Mouse (Mus musculus) layer of hippocampus, adult 9-11 months (tissue): ENCODE measurements at regions not wholly inside any gene's neighbourhood (a gene's known extent, or its start where the extent isn't known, plus 50 kb on each side); places are given as distances from the start of the nearest gene placed in this dataset.

Experiments
- DNase-seq: peaks from one replicate; pipeline ENCODE4 v3.0.0; 2022

DNA sequence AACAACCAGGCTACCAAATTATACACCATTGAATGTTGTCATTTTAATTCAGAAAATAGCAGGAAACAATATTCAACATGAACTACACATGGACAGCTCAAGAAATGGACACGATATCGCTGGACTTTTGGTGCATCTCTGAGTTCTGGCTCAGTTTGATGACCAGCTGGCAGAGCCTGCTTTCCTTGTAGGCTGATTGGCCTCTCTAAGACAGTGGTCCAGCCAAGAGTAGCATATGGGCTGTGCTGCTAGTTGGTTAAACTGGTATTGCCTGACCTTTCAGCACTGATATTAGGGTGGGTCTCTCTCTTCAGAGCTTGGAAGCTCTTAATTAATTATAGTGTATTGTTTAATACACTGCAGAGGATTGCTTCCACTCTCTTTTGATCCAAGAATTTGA, 705.8 kb upstream of the Ddx18 start:
- DNase-seq, result no peak

DNA sequence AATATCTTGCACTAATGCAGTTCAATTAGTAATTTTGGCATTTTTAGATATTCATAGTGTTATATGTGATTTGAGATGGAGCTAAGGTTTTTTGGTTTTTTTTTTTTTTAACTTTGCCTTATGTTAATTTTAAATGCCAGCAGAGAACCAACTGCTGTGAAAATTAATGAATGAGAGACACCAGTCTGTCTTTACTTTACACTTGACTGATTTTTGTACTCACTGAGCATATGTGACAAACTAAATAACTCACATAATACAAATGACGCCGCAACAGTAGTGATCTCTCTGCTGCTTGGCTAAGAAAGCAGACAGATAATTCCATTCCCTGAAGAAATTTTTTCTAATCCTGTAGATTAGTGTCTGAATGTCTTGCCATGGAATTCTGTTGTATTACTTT, 675.2 kb upstream of the Ddx18 start:
- DNase-seq, result no peak

DNA sequence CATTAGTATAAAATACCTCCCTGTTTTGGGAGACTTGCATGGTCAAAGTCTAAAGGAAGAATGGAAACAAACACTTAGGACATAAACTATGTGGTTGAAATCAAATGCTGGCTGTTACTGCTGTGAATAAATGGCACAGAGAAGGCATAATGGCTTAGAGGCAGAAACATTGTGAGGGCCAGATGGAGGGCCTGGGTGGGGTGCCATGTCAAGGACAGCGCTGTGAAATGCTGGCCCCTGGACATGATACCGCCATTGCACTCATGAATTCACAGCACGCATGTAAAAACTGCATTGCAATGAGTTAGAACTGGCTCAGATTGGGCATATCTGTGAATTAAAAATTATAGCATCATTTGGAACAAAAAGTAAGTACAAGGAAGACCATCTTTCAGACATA, 673.7 kb upstream of the Ddx18 start:
- DNase-seq, result no peak

DNA sequence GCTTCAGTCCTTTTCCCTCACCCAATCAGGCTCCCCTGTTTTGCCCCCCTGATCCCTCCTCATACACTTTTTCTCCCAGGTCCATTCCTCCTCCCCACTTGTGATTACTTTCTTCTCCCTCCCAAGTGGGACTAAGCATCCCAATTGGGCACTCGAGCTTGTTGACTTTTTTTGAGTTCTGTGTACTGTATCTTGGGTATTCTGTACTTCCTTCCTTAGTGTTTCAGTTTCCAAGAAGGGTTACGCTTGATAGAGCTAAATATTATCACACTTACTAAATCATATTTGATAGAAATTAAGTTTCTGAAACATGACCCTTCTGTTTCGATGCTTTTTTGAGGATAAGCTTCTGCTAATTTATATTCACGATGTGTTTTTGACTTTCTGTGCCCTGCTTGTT, 662.7 kb upstream of the Ddx18 start:
- no peak for DNase-seq

DNA sequence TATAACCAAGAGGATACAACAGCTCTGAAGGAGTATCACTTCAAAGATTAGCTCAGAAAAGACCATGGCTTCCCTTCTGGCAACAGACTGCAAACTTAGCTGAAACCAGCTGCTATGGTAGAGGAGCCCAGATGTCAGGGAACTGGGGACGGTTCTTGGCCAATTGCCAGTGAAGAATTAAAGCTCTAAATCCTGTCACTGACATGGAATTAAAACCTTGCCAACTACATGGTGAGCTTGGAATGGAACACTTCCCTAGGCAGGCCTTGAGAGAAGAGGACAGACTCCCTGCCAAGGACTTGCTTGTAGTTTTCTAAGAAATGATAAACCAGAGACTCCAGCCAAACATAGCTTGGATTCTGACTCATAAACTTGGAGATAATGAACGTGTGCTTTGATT, 644.7 kb upstream of the Ddx18 start:
- peak; percentile 14 for DNase-seq

DNA sequence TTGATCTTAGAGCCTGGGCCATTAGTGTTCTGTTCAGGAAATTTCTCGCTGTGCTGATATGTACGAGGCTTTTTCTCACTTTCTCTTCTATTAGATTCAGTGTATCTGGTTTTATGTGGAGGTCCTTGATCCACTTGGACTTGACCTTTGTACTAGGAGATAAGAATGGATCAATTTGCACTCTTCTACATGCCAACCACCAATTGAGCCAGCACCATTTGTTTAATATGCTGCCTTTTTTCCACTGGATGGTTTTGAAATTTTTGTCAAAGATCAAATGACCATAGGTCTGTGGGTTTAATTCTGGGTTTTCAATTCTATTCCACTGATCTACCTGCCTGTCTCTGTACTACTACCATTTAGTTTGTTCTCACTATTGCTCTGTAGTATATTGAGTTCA, 640.8 kb upstream of the Ddx18 start:
- no peak for DNase-seq

DNA sequence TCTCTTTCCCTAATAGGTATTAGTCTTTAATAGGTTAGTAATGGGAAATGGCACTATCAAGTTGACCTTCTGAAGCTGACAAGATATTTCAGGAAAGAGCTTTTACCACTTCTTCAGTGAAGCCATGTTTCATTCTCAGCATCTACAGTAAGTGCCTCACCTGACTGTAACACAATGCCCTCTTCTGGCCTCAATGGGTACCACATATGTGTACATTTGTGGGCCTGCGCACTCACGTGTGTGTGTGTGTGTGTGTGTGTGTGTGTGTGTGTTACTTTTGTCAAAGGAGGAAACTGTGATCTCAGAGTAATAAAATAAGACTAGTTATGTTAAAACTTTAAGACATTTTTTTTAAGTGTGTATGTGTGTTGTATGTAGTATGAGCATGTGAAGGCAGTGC, 601.8 kb upstream of the Ddx18 start:
- DNase-seq, result no peak

DNA sequence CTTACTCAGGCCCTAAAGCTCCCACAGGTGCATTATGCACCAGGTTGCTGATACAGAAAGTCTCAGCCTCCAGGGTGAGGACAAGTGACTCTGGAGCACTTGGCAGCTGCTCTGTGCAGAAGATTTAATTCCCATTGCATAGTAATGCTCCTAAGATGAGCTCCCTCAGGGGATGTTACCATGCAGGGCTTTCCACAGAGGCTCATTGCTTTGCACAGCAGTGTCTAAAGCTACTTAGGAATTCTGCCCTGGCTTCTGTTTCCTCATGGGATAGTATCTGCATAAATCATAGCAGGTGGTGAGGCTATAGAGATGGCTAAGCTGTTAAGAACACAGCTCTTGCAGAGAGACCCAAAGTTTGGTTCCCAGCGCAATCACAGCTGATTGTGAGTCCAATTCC, 594.0 kb upstream of the Ddx18 start:
- no peak for DNase-seq

DNA sequence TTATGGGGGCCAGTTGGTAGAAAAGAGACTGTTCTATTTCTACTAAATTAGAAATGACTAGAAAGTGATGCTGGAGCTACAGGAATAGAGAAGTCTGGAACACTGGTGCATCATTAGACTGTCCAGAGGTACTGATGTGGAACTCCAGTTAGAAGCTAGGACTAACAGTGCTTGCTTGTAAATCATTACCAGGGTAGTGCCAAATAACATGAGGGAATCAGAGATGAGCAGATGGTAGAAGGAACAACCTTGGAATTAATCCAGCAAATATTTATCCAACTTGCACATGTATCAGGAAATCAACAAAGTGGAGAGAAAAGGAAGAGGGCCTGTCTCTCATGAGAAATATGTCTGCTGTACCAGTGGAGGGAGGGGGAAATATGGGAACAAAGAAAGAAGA, 573.6 kb upstream of the Ddx18 start:
- peak; percentile 11 for DNase-seq

DNA sequence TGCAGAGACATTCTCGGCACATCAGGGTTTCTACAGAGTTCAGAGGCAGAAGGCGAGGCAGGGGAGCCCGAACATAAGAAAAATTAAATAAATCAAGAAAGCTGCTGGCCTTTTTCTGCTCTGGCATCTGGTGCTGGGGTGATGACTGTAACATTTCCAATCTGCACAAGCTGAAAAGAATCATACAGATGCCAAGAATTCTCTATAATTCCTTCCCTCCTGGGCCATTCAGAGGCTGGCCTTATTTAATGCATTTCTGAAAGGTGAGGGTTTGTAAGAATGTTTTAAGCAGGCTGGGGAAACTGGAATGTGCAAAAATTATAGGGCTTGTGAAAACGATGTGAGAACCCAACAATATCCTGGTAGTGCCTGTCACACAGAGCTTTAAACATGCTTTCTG, 556.2 kb upstream of the Ddx18 start:
- DNase-seq, result no peak

DNA sequence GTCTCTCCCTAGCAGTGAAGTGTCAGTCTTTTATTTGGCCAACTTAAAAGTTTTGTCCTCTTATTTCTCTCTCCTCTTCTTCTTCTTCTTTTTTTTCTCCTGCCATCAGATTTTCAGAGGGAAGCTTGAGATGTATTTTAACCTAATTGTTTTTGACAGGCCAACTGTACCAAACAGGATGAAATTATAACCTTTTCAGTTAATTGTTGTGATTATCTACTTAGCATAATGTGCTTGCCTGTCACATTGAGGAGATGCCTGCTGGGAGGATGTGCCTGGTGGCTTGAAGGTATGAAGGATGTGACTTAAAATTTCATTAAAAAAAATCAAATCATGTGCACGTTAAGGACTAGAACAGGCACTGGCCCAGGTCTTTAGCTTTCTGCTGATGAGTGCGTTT, 527.9 kb upstream of the Ddx18 start:
- DNase-seq, result no peak

DNA sequence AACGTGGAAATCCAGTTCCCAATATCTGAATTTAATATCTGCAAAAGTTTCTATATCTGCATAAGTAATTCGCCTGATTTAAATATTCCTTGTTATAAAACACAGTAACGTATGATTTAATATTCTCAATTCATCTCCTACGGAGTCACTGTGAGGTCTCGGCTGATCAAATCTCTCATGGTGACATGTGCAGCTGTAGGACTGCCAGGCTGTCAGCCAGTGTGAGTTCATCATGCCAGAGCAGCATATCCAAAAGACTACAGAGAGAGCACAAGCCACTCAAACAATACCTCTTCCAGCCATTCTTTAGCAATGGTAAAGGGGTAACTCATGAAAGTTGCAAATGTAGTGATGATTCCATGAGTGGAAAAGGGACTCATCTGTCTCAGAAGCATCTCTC, 514.7 kb upstream of the Ddx18 start:
- no peak for DNase-seq

DNA sequence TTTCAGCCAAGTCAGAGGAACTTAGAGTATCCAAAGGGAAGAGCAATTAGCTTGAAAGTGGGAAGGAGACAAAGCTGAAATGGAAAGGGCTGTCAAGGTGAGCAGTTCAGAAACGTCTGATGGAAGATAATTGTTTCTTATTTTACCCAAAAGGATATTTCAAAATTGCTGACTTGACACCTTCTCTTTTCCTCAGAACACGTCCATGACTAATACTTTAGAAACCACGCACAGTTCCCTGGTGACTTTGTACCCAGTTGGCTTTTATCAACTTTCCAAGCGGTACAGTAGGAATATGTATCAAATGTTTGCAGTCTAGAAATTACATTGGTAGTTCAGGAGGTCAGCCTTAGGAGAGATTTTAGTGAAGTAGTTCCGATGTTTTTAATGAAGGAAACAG, 508.3 kb upstream of the Ddx18 start:
- no peak for DNase-seq

DNA sequence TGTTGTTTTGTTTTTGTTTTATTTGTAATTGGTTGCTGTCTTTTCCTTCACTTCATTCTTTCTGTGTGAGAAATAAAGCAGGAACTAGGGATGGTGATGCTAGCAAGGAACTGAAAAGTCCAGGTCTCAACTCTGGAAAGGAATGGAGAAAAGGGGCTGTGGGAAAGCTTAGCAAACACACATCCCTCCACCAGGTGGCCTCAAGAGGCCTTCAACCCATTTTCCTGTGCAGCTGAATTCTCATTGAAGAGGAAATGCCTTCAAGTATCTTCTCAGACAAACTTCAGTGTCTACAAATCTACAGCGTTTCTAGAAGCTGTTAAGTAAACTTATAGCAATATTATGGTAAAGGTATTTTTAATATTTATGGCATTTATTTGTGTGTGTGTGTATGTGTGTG, 487.4 kb upstream of the Ddx18 start:
- DNase-seq, result no peak

DNA sequence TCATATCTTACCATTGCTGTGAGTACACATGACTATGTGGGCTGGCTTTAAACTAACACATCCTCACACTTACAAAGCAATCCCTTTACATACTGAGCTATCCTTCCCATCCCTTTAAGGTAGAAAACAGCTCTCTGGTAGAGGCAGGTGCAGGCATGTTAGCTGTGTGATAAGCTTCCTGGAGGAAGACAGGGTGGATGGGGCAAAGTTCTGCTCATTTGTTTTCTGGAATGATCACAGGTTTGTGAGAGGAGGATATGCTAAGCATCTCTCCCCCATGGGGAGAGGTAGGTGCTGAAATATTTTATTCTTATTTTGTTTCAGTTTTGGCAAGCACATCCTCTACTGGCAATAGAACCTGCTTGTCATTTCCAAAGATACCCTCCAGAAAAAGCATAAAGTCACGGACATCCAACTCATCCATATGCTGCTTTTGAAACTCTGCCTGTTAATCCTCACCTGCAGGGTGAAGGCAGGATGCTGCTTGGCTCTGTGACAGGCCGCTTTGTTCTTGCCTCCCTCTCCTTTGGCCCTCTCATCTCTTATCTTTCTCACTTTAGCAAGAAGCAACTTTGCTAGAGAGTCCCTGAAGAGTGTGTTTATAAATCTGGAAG, 480.4 kb upstream of the Ddx18 start:
- DNase-seq, result peak; percentile 28

DNA sequence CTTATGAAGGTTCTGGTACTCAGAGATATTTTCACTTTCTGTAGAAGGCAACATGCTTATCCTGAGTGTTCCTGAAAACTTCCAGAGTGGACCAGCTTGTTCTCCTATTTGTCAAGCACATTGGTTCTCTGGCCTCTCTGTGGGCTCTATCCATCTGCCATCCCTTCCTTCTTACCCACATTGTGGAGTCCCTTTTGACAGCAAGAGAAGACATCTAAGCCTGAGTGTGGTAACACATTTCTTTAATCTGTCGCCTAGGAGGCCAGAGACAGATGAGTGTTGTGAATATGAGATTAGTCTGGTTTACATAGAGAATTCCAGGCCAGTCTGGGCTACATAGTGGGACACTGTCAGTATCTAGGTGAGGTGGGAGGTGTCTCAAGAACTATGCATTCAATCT, 476.1 kb upstream of the Ddx18 start:
- DNase-seq, result no peak

DNA sequence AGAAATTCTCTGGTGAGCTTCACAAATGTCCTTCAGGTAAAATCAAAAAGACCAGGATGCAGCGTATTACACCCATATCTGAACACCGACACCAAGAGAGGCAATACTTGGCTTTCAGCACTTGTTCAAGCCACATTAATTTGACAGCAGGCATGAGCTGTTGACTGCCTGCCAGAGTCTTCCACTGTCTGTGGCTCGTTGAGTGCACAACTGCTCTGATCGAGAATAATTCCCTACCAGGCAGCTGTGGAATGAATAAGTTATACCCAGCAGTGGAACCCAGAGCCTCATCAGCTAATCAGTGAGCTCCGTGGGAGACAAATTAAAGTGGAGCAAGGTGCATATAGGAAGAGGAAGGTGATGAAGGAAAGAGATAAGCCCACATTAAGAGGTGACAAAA, 475.3 kb upstream of the Ddx18 start:
- peak; percentile 26 for DNase-seq

DNA sequence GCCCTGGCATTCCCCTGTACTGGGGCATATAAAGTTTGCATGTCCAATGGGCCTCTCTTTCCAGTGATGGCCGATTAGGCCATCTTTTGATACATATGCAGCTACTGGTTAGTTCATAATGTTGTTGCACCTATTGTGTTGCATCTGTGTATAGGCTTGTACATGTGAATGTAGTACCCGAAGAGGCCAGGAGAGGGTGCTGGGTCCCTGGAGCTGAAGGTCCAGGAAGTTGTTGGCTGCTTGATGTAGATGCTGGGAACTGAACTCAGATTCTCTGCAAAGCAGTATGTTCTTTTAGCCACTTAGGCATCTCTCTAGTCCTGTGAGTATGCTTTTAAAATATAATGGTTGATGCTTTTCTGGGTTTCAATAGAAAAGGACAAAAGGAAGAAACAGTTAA, 440.0 kb upstream of the Ddx18 start:
- DNase-seq, result no peak

DNA sequence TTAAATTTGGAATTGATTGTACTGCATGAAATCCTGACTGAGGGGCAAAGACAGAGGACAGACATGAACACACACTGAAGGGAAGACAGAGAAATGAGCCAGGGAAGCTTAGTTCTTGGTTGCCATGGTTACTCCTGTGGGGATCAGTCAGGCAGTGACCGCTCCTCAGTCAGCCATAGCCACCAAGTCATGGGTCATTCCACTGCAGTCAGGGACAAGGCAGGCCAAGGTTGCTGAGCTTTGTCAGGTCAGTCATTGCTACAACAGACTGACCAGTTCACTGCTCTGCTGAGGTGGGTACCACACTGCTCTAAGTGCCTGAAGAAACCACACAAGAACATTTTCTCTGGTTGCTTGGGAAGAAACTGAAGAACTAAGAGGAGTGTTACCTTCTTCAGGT, 428.7 kb upstream of the Ddx18 start:
- no peak for DNase-seq

DNA sequence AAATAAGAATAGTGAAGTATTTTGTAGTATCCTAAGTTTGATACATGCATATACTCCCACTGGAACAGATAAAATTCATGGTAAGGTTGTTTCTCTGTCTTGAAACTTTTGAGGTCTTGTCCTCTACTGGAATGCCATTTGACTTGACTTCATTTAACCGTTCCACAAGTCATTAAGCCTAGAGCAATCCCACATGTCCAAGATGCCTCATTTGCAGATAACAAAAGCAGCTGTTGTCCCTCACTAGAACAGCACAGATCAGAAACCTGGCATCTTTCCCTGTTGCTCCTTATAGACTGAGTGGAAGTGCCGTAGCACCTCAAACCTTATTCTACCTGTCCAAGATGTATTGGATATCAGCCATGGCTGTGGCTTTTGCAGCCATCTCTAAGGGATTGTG, 422.9 kb upstream of the Ddx18 start:
- no peak for DNase-seq

DNA sequence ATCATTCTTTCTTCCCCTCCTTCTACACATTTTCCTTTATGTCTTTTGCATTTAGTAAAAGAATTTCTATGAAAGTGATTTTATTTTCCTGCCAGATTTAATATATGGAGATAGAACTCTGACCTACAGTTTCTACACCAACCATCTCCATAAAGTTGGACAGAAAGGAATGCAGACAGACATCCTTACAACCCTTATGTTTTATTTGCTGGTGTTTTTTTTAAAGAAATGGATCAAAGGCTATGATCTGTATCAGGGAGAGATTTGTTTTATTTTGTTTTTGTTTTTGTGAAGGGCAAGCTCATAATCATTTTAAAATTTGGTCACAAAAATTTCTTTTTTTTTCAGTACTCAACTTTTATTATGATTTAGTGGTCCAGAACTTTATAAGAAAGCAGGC, 391.2 kb upstream of the Ddx18 start:
- DNase-seq, result no peak

DNA sequence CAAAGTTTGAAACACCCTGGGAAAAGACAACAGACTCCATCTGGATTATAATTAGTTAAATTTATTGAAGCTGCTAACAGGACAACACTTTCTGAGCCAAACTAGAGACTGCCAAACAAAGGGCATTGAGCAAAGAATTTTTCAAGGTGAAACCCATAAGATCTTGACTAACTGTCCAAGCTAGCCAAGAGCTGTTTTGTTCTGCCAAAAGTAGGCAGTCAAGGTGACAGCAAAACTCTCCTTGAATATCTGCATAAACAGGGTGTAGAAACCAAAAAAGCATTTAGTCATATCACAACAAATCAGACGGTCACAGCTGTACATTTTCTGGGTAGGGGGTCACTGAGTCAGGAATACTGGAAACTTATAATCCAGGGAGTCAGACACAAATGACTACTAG, 368.1 kb upstream of the Ddx18 start:
- no peak for DNase-seq
